Mouse (Mus musculus): Measurements from ENCODE around the gene Srpk2.
"Not testable (repeated sequence)": the region's sequence is repeated elsewhere in the genome, so short reads cannot be mapped to it uniquely, and the experiment has no call there.

Gene Srpk2

GRCm38 (mm10) chr5:23500715-23501114 is 183.7 kb downstream of the Srpk2 start:
- no peak for DNase-seq

GRCm38 (mm10) chr5:23499257-23499656 is 185.2 kb downstream of the Srpk2 start:
- DNase-seq, result no peak

DNA sequence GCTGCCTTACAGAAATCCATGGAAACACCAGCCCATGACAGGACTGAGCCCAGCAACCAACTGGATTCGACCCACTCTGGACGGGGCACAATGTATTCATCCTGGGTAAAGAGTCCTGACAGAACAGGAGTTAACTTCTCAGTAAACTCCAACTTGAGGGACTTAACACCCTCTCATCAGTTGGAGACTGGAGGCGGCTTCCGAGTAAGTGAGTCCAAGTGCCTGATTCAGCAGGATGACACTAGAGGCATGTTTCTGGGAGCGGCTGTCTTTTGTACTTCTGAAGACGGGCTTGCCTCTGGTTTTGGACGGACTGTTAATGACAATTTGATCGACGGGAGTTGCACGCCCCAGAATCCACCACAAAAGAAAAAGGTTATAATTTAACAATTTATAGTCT is 186.5 kb downstream of the Srpk2 start:
- no peak for DNase-seq

GRCm38 (mm10) chr5:23496933-23497332 is 187.5 kb downstream of the Srpk2 start:
- DNase-seq, result no peak

- DNase-seq, result no peak
Measured at GRCm38 (mm10) chr5:23496396-23496795, 188.0 kb downstream of the Srpk2 start.

DNA sequence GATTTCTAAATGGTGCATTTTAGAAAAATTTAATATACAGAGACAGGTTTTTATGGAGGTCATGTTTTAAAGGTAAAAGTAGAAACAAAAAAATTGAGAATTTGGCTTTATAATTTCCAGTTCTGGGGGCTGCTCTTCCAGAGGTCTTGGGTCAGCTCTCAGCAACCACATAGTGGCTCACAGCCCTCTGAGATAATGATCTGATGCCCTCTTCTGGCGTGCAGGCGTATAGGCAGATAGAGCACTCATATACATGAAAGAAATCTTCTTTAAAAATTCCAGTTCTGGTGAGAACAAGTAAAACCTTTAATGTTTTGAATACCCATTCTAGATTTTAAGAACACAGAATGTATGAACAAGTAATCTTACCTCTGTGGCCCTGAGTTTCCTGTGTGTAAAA is 193.6 kb downstream of the Srpk2 start:
- DNase-seq, result peak; percentile 33

- DNase-seq, result no peak
Measured at GRCm38 (mm10) chr5:23489231-23489630, 195.2 kb downstream of the Srpk2 start.

DNA sequence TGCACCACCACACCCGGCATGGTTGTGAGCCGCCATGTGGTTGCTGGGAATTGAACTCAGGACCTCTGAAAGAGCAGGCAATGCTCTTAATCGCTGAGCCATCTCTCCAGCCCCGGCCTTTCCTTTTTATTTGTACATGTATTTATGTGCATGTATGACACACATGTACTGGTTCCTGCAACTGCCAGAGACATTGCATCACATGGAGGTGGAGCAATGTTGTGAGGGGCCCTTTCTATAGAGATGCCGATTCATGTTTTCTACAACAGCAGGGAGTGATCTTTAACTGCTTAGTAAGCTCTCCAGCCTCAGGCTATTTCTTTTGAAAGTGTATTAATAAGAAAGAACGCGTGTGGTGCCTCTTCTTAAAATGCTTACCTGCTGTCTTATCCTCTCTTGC is 200.6 kb downstream of the Srpk2 start:
- DNase-seq, result no peak

GRCm38 (mm10) chr5:23473098-23473873 is 211.1 kb downstream of the Srpk2 start:
- peak; percentile 11 for DNase-seq

GRCm38 (mm10) chr5:23466546-23466945 is 217.9 kb downstream of the Srpk2 start:
- no peak for DNase-seq

GRCm38 (mm10) chr5:23464743-23465142 is 219.7 kb downstream of the Srpk2 start:
- no peak for DNase-seq

- no peak for DNase-seq
Measured at GRCm38 (mm10) chr5:23464247-23464646, 220.2 kb downstream of the Srpk2 start.

DNA sequence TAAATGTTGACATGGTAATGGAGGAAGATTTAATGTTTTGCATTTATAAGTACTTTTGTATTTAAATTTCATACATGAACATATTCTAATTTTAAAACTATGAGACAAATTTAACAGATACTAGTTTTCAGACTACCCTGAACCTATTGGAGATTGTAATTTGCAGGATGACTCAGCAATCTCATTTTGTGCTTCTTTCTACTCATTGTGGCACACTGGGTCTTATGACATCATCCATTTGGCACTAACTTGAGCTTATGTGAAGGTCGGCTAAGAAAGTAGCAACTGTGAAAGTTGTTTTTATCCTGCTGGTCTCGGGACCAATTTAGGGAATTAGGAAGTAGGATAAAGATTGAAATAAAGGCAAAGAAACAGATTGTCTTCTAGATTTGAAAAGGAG is 222.7 kb downstream of the Srpk2 start:
- DNase-seq, result no peak

DNA sequence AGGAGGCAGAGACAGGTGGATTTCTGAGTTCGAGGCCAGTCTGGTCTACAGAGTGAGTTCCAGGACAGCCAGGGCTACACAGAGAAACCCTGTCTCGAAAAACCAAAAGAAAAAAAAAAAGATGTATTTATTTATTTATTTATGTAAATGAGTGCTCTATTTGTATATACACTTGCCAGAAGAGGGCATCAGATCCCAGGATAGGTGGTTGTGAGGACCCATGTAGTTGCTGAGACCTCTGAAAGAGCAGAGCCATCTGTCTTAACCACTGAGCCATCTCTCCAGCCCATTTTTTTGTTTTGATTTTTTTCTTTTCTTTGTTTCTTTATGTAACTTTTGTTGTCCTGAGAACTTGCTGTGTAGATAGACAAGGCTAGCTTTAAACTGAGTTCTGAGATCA is 230.9 kb downstream of the Srpk2 start:
- not testable (repeated sequence) for DNase-seq

Measured in liver (tissue).